Mouse (Mus musculus): Measurements from ENCODE around the gene Atg7.

- TF ChIP-seq CTCF (IDR thresholded peaks at IDR 0.05; ENCODE audit: control insufficient read depth, insufficient read depth, insufficient read length) = no peak
- TF ChIP-seq USF1 (IDR thresholded peaks at IDR 0.05; ENCODE audit: low read depth) = no peak
- TF ChIP-seq MYOD1 (IDR thresholded peaks at IDR 0.05; ENCODE audit: control insufficient read depth, insufficient read length, low read depth) = no peak
- TF ChIP-seq MYOG (IDR thresholded peaks at IDR 0.05; ENCODE audit: control insufficient read depth, extremely low read depth, insufficient read length) = no peak
These were observed 192.4 kb downstream of the Atg7 start for GRCm38 (mm10) chr6:114835344-114835743.

Measured in C2C12 (cell line).